Mouse (Mus musculus) monocyte, adult 2 months (primary cell): ENCODE results near the gene Gm47429.
"Not testable (repeated sequence)": the region's sequence is repeated elsewhere in the genome, so short reads cannot be mapped to it uniquely, and the experiment has no call there.

Experiments used
- DNase-seq, 2 experiments: peaks; one replicate each; pipeline ENCODE4 v3.0.0; 2022; ENCODE audit warnings: low spot score in 2 of 2, low read depth in 1 of 2

Gene Gm47429

DNA sequence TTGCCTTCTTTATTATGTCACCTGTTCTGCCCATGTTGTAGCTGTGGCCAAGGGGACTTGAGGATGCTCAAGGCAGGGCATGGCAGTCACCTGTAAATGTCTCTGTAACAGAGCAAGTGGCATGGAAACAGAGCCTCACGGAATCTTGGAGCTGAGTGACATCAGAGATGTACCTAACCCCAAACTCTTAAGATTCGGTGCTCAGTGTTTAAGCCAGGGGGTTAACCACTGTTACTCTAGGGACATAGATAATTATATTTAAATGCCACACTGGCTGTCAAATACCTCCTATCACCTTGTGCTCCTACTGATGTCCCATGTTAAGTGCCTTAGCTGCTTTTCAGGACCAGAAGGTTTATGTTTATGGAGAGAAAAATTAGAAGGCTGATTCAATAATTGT, at the start of gene Gm47429:
Gene Gm47429, minus strand, starts transcription at position 101 of the 400 bp plus-strand sequence.
- no peak for DNase-seq

DNA sequence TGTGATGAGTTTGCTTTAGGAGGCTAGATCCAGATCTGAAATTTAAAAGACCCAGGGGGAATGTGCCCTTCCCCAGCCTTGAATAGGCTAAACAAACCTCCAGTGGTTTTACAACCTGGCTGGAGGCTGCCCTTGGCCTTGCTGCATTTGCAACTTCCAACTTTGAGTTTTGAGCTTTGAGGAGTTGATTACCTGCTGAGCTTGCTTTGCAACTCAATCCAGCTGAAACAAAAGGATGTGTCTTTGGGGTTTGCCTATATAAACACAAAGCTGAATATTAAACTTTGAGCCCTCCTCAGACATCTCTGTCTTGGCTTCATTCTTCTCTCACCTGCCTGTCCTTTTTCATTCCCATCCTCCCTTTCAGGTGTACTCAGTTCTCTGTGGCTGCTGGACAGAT, 44.8 kb upstream of the Gm47429 start:
- not testable (repeated sequence) for DNase-seq

DNA sequence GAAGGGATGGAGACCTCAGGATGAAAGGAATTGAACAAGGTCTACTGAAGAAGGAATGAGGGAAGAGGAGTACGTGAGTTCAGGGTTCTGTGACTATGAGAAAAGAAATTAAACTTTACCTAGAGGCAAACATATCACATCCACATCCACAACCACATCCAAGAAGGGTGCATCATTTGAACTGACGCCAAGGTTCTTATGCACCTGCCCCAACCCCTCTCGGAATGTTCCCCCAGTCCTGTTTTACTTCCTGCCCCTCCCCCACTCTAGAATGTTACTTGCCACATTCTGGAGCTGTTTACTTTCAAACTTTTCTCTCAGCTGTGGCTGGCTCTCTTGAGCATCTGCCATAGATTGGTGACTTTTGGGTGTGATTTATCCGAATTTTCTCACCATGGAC, 23.3 kb upstream of the Gm47429 start, which contains the start of gene Nutm2:
Gene Nutm2, plus strand, starts transcription at position 301 of the 400 bp plus-strand sequence.
- DNase-seq, result no peak

- DNase-seq, result no peak
Observed at GRCm38 (mm10) chr13:50464621-50465562, 21.2 kb upstream of the Gm47429 start.

DNA sequence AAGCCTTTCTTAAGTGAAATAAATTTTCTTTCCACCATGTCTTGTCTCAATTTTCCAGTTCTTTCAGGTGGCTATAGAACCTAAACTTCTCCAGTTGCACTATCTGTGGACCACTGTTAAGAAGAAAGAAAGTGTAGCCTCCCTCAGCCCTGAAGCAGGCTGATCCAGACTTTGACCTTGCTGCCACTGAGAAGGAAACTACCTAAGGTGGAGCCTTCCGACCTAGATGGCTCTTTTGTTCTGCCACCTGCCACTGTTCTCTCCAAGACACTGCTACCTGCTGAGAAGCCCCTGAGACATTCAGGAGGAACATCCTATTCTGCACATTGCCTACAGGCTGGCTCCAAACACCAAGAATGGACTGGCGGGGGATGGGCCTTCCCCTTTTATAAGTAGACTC, 16.7 kb upstream of the Gm47429 start:
- not testable (repeated sequence) for DNase-seq

- no peak for DNase-seq
Observed at GRCm38 (mm10) chr13:50453426-50453825, 9.7 kb upstream of the Gm47429 start.

DNA sequence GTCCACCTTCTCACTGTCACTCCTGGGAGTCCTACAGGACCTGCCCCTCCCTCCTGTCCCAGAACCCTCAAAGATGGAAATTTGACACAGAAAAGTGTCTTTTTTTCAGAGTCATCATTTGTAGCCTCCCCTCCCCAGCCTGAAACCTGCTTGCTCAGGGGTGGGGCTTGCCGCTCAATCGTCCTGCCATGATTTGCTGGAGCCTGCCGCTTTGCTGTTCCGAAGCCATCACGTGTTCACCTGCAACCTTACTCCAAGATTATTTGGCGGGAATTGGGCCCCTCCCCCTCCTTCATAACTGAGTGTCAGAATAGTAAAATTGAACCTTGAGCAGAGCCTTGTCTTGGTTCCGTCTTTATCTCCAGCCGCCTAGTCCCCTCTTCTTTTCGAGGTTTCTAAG, 8.6 kb upstream of the Gm47429 start:
- not testable (repeated sequence) for DNase-seq

GRCm38 (mm10) chr13:50445261-50445660, 1.5 kb upstream of the Gm47429 start:
- DNase-seq, result no peak

DNA sequence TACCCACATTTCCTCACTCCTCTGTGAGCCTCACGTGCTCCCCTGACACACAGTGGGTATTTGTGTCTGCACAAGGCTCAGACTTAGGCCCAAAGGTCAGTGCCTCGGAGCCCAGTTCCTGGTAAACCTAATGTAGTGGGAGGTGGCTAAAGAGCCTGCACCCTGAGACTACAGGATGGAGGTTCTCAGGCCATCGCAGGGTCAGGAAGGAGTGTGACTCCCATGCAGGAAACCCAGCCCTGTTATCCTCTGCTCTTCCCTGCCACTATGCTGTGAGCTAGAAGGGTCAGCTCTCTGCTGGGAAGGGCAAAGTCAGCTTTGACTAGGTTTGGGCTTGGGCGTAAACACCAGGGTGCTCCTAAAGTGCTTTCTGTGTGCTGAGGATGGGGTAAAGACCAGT, 17.0 kb downstream of the Gm47429 start:
- no peak for DNase-seq

DNA sequence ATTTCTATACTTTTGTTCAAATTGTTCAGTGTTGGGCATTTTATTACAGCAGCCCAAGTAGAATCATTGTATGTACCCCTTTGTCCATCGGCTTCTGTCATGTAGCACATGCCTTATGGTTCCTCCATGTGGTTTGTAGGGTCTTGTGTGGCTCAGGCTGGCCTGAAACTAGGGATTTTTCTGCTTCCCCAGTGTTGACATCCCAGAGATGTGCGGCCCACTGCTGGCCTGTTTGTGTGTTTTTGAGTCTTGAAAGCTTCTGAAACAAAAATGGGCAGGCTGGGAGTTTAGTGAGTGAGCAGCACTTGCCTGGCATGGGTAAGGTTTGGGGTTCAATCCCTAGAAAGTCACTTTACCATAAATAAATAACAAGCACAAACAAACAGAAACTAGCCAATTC, 19.2 kb downstream of the Gm47429 start:
- DNase-seq, result no peak

- no peak for DNase-seq
Observed at GRCm38 (mm10) chr13:50423625-50424209, 20.0 kb downstream of the Gm47429 start.

DNA sequence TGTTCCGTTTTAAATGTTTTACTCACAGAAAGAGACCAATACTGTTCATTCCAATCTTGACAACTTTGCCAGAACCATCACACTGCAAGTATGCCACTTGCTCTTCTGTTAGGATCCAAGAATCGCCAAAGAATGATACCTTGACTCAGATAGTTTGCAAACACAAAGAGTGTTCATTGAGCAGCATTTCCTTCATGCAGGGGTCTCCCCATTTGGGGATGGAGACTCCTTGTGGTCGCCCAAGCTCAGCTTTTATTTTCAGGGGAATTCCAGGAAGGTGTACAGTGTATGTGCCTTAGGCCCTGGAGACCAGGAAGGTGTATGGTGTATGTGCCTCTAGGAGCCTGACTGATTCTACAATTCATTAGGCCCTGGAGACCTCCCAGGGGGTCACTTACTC, 25.3 kb downstream of the Gm47429 start:
- DNase-seq, result no peak

DNA sequence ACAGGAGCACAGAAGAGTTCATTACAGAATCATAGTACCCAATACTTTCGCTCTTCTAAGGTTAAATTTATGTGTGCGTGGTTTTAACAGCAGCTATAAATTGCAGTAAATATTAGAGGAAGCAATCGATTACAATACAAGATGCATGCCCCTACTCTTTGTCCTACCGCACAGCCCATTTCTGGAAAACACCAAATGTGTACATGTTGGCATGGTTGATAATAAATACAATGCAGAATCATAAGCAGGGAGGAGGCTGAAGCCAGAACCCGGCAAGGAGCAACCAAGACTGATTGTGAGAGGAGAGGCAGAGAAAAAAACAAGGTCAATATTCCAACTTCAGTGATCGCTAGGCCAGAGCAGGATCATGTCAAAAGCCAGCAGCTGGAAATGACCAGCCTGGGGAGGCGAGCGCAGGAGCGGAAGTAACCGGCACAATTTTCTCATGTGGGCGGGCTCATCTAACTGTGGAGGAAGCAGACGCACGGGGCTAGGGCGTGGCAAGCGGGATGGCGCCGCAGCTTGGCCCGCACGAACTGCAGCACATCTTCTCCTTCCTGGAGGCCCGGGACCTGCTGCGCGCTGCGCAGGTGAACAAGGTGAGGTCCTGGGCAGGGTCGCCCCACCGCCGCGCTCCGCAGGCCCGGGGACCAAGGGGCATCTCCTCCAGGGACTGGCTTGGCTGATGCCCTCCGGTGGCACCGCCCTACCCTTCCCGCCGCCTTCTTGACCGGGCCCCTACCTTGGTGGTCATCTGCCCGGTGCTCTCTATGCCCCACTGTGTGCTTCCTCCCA, 26.1 kb downstream of the Gm47429 start, which contains the start of gene Fbxw17:
Gene Fbxw17, plus strand, starts transcription at position 476 of the 795 bp plus-strand sequence.
- DNase-seq, result peak; percentile 29 to 34
